Mouse (Mus musculus) ovary, postnatal 36 days (tissue): Measurements from ENCODE around the gene R3hdm2.

ENCODE experiments used
- DNase-seq: peaks from one replicate; pipeline ENCODE4 v3.0.0; 2022; ENCODE audit warnings: low spot score, mixed read lengths

Gene R3hdm2

DNA sequence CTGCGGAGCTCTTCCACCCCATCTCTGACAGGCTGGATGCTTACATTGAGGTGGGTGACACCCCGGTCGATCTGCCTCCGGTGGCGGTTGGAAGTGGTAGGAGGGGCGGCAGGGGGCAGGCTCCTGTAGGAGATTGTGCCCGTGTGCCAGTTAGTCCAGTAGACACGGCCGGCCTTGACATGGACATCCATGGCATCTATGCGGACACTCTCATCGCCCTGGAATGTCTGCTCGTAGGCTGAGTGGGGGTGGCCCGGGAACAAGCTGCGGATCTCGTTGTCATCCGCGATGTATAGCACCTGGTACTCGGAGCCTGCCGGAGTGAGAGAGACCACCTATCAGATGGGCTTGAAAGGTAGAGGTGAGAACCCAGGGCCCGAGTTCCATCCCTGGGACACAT lies 164.2 kb downstream of the R3hdm2 start:
- no peak for DNase-seq

- DNase-seq: no peak
Measured at GRCm38 (mm10) chr10:127546505-127546904, 166.4 kb downstream of the R3hdm2 start.

DNA sequence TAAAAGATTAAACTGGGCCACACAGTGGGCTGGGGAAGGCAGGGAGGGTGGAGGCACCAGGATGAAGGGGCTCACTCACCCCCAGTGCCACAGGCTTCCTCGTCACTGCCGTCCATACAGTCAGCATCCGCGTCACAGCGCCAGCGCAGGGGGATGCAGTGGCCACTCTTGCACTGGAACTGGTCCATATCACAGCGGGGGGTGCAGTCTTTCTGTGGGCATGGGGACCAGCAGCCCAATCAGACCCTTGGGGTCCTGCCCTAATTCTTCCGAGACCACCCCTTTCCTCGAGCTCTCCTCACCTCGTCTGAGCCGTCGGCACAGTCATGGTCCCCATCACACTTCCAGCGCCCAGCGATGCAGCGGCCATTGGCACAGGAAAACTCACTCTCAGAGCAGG lies 168.1 kb downstream of the R3hdm2 start:
- no peak for DNase-seq
